Mouse (Mus musculus) 3134 (cell line): ENCODE measurements around the gene Ext2.
A peak's percentile ranks its signal among the peaks of the same experiment; 100 is the strongest.

Experiments
- DNase-seq: peaks from one replicate; pipeline ENCODE4 v3.0.0-alpha.2; 2011; ENCODE audit warnings: low spot score; ENCODE audit not compliant: insufficient read length; ENCODE audit errors: extremely low read depth

The Ext2 gene

GRCm38 (mm10) chr2:93807440-93807839 is 14.9 kb downstream of the Ext2 start:
- no peak for DNase-seq

GRCm38 (mm10) chr2:93806487-93807201 is 15.7 kb downstream of the Ext2 start:
- DNase-seq: no peak

GRCm38 (mm10) chr2:93805523-93805922 is 16.8 kb downstream of the Ext2 start:
- DNase-seq: no peak

GRCm38 (mm10) chr2:93805066-93805465 is 17.3 kb downstream of the Ext2 start:
- no peak for DNase-seq

GRCm38 (mm10) chr2:93802947-93803346 is 19.4 kb downstream of the Ext2 start:
- no peak for DNase-seq

- DNase-seq: no peak
Observed at GRCm38 (mm10) chr2:93801097-93801496, 21.3 kb downstream of the Ext2 start.

- no peak for DNase-seq
Observed at GRCm38 (mm10) chr2:93797162-93797795, 25.1 kb downstream of the Ext2 start.

- DNase-seq: no peak
Observed at GRCm38 (mm10) chr2:93794375-93794774, 28.0 kb downstream of the Ext2 start.

- DNase-seq: peak; percentile 26
Observed at GRCm38 (mm10) chr2:93791516-93792499, 30.6 kb downstream of the Ext2 start.

- no peak for DNase-seq
Observed at GRCm38 (mm10) chr2:93790798-93791345, 31.5 kb downstream of the Ext2 start.

- DNase-seq: no peak
Observed at GRCm38 (mm10) chr2:93788557-93788956, 33.8 kb downstream of the Ext2 start.

GRCm38 (mm10) chr2:93786175-93786574 is 36.2 kb downstream of the Ext2 start:
- DNase-seq: peak; percentile 42

- DNase-seq: no peak
Observed at GRCm38 (mm10) chr2:93785432-93785798, 37.0 kb downstream of the Ext2 start.

- no peak for DNase-seq
Observed at GRCm38 (mm10) chr2:93784721-93785431, 37.5 kb downstream of the Ext2 start.

GRCm38 (mm10) chr2:93783926-93784539 is 38.3 kb downstream of the Ext2 start:
- DNase-seq: no peak

- DNase-seq: no peak
Observed at GRCm38 (mm10) chr2:93782682-93783081, 39.7 kb downstream of the Ext2 start.

- no peak for DNase-seq
Observed at GRCm38 (mm10) chr2:93782156-93782555, 40.2 kb downstream of the Ext2 start.

GRCm38 (mm10) chr2:93780528-93780927 is 41.8 kb downstream of the Ext2 start:
- DNase-seq: no peak

- no peak for DNase-seq
Observed at GRCm38 (mm10) chr2:93779897-93780208, 42.5 kb downstream of the Ext2 start.
